Mouse (Mus musculus) CD4-positive, CD25-positive, alpha-beta regulatory T cell, adult 4 months (primary cell): ENCODE data around the gene Fnip1. TPM values are rescaled to one million over a fixed set of nuclear protein-coding genes. Genes with fewer than 3 reads are reported as not detected.
"Not testable (repeated sequence)": the region's sequence is repeated elsewhere in the genome, so short reads cannot be mapped to it uniquely, and the experiment has no call there.

Experiments
- ATAC-seq: one replicate; pipeline ENCODE4 v1.8.0; 2017
- polyA plus RNA-seq, 2 experiments: library from polyadenylated mRNA; unstranded; fragments of 100-300 nt; shearing (Covaris generic); gene quantifications; one replicate each; pipeline ENCODE4 v1.2.1; 2017

Fnip1 gene
- 10 to 100 TPM; 12.7 to 12.9 TPM for polyA plus RNA-seq

DNA sequence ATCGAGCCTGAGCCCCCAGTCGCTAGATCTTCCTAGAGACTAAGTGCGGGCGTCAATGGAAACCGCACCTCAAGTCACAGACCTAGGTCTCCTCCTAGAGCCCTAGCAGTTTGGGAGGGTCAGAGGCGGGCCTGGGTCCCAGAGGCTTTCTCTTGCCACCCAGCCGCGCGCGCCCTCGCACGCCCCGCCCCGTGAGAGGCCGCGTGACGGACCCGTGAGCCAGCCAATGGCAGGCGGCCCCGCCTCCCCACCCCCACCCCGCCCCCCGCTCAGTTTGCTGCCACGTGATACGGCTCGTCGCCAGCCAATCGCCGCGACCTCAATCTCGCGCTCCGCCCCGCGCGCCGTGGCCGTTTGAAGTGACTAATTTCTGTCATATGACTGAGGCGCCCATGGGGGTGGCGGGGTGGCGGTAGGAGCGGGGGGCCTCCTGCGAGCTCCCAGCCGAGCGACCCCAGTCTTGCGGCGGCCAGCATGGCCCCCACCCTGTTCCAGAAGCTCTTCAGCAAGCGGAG is at the start of gene Fnip1:
Gene Fnip1, plus strand, starts transcription at position 377 of the 515 bp plus-strand sequence.
- ATAC-seq = peak; percentile 85

DNA sequence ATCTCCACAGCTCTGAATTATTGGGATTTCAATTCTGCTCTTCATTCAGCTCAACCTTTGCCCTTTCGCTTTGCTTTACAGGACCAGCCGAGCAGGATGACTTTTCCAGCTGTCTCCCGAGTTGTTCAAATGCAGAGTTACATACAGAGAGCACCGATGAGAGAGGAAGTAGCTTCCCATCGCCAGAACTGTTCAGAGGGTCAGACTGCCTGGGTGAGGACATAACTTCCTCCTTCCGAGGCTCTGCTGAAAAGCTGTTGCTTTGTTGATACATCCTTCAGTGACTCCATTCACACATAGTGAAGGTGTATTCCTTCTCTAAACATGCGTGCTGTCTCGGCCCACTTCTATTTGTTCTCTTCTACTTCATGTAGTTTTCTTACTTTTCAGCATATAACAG is 47.6 kb upstream of the Fnip1 start:
- no peak for ATAC-seq

DNA sequence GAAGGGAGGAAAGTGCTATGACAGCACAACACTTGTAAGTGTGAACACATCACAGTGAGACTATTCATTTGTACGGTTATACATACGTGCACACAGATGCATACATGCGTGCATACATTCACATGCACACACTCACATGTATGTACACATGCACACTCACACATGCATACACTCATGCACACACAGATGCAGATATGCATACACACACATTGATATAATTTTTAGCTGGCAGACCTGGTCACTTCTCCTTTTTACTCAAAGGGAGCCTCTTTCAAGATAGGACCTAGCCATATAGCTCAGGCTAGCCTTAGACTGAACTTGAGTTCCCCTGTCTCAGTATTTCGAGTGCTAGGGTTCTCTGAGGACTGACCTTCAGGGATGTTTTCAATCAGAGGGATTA is 46.7 kb upstream of the Fnip1 start:
- no peak for ATAC-seq

DNA sequence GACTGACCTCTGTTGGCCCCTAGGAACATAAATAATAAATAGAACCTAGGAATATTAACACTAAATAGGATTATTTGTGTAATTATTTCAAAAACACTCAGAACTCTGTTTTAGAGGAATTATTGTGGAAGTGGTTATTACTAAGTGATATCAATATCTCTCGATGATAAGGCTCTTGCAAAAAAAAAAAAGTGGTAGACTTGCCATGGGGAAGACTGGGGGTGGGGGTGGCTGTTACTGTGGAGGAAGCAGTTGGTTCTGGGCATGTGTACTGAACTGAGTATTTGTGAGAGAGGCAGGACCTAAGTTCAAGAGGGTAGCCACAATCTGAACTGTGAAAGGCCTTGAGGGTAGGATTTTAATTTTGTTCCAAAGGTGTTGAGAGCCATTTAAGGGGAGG is 41.3 kb upstream of the Fnip1 start:
- ATAC-seq = no peak

DNA sequence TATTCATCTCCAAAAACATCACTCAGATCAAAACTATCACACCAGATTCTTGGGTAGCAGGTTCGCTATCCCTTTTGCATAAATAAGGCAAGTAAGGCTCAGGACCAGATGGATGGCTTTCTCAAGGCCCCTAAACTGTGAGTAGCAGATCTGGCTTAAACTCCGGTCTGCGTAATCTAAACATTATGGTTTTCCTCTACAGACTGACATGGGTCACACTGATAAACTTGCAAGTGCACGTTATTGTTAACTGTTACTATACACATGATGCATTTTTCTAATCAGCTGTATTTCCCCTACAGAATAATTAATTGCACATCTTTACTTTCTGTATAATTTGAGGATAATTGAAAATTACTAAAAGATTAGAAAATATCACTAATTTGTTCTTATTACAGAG is 39.9 kb upstream of the Fnip1 start:
- ATAC-seq = no peak

DNA sequence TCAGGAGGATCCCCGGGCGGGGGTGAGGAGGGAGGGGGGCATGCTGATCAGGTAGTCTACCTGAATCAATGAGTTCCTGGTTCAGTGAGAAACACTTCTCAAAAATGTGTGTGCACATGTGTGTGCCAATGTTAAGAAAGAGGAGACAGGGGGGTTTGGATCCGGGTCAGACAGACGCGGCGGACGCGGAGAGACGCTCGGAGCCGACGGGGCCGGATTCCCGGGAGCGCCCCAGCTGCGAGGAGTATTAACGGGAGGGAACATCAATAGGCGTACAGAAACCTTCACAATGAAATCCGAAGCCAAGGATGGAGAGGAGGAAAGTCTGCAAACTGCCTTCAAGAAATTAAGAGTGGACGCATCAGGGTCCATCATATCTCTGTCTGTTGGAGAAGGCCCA is 37.2 kb upstream of the Fnip1 start:
- ATAC-seq = not testable (repeated sequence)

DNA sequence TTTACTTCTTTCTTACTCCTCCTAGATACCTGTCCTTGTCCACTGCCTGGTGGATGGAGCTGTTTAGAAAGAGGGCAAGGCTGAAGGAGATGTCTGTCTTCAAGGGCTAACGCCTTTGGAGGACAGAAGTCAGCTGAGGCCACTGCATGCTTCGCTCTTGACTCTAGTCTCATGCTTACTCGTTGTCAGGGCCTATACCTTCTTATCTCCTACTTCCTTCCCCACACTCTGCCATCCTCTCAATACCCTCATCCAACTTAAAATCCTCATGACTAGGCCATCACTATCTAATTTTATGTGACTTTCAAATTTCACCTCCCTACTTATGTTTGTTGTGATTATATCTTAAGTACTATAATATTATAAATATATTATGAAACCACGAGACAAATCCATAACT is 33.1 kb upstream of the Fnip1 start:
- no peak for ATAC-seq

DNA sequence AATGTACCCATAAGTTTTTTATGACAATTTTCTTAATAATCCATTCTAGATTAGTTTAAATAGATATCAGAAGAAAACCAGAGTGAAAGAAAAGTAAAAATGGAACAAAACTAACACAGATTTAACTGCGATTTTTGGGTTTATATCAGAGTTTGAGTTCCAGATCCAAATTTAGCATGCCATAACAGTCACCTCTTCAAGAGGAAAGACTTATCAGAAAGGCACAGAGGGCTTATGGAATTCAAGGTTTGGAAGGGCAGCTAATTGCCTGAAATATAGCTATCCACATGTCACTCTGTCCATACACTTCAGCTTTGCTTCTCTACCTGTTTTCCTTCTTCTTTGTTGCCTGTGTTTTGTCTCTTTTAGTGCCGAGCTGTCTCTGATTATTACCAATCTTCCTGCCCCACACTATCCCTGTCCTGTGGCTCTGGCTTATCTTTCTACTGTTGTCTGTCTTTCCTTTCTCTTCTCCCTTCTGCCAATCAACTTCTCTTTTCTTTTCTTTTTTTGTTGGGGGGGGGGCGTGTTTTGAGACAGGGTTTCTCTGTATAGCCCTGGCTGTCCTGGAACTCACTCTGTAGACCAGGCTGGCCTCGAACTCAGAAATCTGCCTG is 31.0 kb upstream of the Fnip1 start:
- no peak for ATAC-seq

DNA sequence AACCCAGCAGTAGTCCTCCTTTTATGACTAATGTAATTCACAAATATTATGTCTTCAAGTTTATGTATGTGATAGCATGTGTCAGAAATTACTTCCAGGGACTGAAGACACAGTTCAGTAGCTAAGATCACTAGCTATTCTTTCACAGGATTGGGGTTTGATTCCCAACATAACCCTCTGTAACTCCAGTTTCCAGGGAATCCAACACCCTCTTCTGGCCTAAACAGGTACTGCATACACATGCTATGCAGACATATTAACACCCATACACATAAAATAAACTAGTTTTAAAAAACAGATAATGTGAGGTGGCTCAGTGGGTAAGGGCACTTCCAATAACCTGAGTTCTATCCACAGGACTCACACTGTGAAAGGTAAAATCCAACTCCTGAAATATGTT is 27.4 kb upstream of the Fnip1 start:
- ATAC-seq = no peak

DNA sequence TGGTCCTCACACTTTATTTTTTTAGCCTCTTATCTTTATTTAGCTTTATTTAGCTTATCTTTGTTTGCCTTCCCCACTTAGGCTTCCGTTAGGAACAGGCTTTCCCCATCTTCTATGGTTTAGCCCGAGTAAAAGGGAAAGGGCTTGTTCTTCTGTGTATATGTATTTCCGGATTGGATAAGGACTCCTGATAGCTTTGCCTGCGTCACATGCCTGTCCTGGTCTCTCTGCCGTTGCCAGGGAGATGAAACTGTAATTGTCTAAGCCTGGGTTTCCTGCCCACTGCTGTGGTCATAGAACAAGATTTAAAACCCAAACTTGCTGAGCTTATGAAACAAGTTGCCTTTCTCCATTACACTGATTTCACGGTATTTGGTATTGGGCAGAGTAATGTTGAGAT is 25.0 kb upstream of the Fnip1 start:
- ATAC-seq = no peak

DNA sequence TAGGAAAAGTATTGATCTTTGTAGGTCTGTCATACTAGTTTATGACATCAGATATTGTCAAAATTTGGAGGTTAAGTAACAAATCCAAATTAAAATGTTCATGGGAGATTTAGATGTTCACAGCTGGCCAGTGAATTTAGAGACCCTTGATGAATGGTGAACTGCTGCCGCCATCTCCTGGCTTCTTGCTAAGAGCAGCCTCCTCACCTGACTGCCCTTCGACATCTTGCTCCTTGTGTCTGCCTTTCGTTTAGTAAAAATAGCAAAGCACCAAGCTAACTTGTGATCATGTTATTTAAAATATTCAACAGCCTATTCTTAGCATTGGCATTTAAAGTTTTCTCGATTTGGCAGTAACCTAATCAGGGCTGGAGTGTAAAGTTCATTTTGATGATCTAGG is 15.0 kb upstream of the Fnip1 start:
- ATAC-seq = no peak

DNA sequence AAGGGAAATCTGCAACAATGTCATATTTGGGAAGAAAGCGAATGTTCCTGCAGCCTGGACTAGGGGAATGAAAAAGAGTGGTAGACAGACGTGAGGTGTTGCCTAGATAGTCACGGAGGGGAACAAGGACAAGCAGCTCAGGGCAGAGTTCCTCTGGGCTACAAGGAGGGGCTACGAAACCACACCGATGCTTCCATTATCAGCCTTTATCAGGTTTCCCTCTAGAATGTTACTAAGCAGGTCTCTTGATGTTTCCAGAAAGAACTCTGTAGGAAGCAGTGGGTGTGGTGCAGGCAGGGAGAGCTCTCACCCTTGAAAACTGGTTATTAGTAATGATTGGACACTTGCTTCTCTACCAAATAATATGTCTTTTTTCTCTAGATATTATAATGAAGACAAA is 11.7 kb upstream of the Fnip1 start:
- no peak for ATAC-seq

DNA sequence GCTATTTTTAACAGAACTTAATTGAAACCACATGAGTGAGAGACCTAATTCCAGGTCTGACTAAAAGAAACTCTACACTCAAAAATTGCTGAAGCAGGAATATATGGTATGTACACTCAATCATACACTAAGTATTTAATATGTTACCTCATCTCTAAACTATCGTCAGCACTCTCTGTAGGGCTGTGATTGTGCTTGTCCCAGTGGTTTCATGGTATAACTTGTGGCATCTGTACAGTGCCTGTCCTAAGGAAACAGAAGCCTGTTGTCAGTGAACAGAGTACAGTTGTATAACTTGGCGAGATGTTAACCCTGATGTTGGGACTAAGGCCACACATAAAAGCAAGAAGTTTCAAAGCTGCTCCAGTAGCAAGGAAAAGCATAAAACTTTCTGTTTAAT is 10.9 kb upstream of the Fnip1 start:
- no peak for ATAC-seq

DNA sequence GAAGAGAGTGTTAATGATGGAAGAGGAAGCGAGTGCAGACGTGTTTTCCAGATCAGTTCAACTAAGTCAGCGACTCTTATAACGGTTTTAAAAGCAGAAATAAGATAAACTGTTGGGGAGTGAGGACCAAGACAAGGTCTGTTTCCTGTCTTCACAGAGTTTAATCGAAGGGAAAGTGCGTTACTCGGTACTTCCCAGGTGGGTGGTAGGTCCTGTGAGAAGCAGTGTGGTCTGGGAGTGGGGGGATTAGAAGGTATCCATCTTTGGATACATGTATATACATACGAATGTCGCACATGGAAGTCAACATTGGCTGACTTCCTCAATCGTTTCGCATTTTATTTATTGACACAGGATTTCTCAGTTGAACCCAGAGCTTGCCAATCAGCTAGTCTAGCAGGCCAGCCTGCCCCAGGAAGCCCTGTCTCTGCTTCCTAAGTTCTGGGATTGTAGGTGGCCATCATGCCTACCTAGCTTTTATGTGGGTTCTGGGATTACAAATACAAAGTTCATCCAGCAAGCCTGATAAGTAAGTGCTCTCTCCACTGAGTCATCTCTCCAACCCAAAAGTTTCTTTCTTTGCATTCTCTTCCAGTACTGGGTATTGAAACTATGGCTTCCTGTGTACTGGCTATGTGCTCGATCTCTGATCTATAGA is 10.2 kb upstream of the Fnip1 start:
- ATAC-seq = peak; percentile 45

DNA sequence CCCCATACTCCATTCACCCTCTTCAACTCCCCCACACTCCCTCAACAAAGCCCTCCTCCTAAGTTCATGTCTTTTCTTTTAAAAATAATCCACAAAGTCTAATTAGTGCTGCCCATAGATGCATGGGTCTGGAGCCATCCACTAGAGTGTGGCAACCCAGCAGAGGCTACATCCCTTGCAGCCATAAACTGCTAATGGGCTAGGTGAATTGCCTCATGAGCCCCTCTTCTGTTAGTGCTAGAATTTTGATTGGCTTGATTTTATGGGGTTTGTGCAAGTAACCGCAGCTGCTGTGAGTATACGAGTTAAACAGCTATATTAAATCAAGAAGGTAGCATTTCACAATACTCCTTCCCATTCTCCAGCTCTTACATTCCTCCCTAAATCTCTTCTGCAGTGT is 8.8 kb upstream of the Fnip1 start:
- no peak for ATAC-seq

DNA sequence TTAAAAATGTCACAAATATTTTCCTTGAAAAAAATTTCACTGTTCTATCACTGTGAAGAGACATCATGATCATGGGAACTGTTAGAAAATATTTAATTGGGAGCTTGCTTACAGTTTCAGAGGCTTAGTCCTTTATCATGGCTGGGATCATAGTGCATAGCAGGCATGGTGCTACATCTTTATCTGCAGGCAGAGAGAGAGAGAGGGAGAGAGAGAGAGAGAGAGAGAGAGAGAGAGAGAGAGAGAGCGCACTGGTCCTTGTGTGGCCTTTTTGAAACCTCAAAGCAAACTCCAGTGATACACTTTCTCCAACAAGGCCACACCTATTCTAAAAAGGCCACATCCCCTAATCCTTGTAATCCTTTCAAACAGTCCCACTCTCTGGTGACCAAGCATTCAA is 2.2 kb upstream of the Fnip1 start:
- no peak for ATAC-seq

DNA sequence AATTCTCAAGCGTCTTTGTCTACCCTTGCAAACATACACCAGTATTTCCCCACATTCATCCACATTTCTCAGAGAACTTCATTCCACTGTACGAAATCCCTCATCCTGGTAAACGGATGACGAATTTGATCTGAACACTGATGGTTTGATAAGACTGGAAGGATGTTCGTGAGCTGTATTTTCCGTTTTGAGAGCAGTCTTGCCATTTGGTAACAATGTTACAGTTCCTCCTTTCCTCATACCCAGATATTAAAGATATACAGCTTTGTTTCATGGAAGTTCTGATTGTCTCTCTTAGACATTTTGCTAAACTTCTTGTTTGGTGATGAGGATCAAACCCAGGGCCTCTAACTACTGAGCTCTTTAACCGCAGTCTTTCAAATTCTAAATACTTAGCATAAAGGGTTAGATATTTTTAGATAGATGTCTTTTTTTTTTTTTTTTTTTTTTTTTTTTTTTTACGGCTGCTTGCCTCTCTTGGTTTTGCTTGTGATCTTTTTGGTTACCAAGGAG is 633 bp upstream of the Fnip1 start:
- ATAC-seq = peak; percentile 50

DNA sequence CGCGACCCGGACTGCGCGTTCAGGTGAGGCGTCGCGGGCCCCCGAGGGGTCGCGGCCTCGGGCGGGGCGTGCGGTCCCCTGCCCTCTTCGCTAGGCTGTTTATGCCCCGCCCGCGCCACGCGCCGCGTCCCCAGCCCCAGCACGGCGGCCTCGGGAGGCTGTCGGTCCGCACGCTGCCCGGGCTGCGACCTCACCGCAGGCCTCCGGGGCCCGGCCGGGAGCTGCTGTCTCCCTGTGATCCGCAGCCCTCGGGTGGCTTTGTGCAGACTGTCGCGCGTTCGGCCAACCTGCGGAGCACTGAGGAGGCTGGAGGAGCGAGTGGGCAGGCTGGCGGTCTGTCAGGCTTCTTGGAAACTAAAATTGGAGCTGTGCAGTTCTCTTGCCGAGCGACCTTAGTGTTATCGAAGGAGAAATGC is 375 bp downstream of the Fnip1 start:
- peak; percentile 22 for ATAC-seq

DNA sequence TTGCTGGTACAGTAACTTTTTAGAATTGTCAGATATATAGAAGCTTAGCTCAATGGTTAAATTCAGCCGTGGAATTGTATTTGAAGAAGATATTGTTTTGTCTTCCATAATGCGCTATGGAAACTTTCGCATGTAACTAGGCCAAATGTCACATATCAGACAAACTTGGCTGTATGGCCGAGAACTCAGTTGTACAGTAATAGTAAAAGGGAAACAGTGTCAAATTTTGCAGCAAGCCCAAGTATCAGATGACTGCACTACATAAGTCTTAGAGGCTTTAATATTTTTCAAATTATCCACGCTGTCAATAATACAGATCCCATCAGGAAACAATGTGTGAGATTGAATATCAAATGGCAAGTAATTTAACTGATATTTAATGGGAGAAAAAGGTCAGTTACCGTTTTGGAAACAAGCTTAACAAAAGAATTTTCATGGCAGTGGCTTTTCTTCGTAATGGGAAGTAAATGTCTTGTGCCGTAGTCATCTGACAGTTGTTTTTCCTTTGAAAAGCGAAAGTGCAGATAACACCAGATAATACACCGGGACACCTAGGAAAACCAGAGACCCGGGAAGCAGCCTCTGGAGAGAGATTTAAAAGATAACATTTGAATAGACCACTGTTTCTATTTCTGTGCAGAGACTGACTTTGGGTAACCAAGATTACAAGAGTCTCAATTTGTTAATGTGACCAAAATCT is 1.1 kb downstream of the Fnip1 start:
- ATAC-seq = no peak

DNA sequence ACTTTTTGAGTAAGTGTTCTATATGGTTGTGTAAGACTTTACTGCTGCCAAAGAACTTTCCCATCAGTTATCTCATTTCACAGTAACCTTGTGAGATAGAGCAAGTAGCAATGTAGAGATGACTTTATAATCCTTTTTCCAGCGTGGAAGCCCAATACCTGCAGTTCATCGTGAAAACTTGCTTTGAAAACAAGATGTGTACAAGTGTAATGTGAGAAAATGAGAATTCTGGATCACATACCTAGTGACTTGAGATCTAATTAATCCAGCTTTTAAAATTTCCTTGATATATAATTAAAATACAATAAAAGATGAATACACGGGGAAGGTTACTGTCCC is 1.7 kb downstream of the Fnip1 start:
- no peak for ATAC-seq

DNA sequence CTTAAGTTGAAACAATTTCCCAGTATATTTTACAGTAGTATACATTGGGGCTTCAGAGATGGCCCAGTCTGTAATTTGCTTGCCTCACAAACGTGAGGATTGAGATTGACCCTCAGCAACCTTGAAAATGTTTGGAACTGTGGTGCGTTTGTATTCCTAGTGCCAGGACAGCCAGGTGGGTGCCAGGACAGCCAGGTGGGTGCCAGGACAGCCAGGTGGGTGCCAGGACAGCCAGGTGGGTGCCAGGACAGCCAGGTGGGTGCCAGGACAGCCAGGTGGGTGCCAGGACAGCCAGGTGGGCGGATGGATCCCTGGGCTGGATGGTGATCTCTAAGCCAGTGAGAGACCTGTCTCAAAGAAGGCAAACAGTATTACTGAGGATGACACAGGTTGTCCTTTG is 12.8 kb downstream of the Fnip1 start:
- not testable (repeated sequence) for ATAC-seq

DNA sequence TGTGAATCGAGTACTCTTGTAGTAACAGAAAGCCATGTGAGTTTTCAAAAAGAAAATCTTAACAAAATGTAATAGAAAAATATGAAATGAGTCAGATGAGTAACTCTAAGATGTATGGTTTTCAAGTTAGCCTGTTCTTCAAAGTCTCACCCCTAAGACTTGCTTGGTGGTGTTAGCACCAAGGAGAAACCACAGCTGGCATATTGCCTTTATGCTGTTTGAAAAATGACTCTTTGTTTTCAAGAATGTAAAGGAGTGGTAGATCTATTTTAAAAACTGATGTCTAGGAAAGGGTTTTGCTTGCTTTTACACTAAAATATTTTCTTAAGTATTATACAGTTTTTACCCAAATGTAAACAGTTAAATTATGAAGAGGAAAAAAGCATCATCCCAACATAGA is 16.5 kb downstream of the Fnip1 start:
- ATAC-seq = no peak

DNA sequence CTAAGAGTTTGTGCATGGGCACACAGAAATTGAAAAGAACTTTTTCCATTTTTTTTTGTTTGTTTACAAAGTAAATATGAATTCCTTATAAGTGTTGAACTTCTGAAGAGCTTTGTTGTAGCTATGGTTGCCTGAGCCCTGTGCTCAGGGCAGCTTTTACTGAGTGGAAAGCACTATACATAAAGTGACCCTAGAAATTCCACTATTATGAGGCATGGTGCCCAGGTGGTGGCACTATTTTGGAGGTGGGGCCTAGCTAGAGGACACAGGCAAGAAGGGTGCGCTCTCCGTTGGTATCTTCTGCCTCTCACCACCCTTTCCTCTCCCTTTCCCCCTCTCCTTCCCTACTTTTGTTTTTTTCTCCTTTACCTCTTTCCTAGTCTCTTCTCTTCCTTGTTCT is 18.9 kb downstream of the Fnip1 start:
- no peak for ATAC-seq

DNA sequence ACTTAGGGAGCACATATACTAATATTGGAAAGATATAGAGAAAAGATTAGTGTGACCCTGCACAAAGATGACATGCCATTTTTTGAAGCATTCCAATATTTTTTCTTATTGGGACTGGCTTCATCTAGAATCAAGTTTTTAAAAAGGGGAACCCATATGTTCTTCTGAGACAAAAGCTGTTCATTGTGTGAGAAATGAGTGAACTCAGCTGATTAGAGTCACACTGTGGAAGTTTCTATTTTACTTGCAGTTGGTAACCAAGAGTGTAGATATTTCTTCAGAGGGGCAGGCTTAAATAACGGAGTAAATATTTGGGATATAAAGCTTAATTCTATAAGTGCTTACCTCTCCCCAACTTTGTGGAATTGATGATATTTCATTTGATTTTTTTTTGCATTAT is 20.2 kb downstream of the Fnip1 start:
- ATAC-seq = no peak
